Mouse (Mus musculus) adipocyte (in vitro differentiated cells): ENCODE measurements around the gene Phkb.

Experiments used
- DNase-seq: peaks from one replicate; pipeline ENCODE4 v3.0.0-alpha.2; 2016; ENCODE audit warnings: low spot score

Phkb gene

DNA sequence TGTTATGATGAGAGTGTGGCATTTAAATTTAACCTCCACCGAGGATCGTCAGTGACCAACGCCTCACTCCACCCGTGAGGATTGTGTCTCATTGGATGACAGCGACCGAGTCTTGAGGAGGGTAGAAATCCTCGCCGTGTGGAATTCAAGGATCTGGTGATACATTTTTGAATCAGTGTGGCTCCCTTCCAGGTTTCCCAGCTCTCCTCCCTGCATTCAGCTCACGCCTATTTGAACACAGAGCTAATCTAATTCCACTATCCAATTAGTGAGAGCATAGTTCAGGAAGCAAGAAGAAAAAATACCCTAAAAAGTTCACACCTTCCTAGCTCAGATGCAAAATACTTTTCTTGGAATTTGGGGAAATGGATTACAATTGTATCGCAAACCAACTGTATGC is 249.9 kb downstream of the Phkb start:
- no peak for DNase-seq
